ENCODE assay signal across 15 mouse cellular contexts in the genomic region with DNA sequence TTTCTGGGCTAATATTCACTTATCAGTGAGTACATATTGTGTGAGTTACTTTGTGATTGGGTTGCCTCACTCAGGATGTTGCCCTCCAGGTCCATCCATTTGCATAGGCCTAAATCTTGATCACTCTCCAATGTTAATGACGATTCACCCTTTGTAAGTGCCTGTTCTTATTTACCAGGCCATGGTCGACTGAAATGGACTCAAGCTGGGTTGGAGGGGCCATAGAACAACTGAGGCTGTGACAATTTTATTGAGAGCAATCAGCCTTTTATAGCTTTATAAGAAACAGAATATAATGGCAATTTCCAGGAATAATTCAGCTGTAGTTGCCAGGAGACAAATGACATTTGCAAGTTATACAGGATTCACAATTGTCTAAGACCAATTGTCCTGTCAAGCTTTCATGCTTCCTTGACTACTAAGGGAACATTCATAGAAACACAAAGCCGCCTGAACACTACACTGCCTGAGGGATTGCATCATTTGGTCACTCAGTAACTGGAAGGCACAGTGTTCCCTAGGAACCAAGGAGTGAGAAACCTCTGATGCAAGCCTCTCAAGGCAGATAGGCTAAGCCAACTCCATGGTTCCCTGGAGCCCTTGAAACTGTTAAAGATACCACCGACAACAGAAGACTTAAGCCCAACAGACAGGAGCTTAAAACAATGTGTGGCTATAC.
DNase-seq lines count a peak whose midpoint lies in the region; ATAC-seq and TF ChIP-seq lines count a peak whose summit lies in the region.
"Had no signal": no experiment of that assay in that cellular context is flagged by ENCODE, and none has a peak within 500 bp of the region (broad histone marks: within the 10 kb centered on the region; RNA-seq: fewer than 3 reads in every experiment).

No protein-coding gene starts in this region.

- ATAC-seq in hindbrain, embryonic 13.5 days (ENCODE audit: low FRiP score): 0 out of 2 replicates have a peak, but pooled peaks have one; percentile 61
- no peak for ATAC-seq in hindbrain, embryonic 12.5 days (ENCODE audit: low FRiP score)
- ATAC-seq in midbrain, postnatal 0 days (ENCODE audit: low FRiP score): no peak
- no peak for ATAC-seq in midbrain, embryonic 14.5 days (ENCODE audit: low FRiP score, low TSS enrichment)

- H3K9me3 ChIP-seq in hindbrain, embryonic 13.5 days: no peaks in the 10 kb centered on the region
- no peaks in the 10 kb centered on the region for H3K9me3 ChIP-seq in hindbrain, embryonic 12.5 days (replicated peaks)
- H3K9me3 ChIP-seq in midbrain, postnatal 0 days (ENCODE audit: low read length): no peaks in the 10 kb centered on the region
- no peaks in the 10 kb centered on the region for H3K9me3 ChIP-seq in midbrain, embryonic 14.5 days (ENCODE audit: control insufficient read depth, low read length)
- H3K9me3 ChIP-seq: embryonic facial prominence, embryonic 10.5 days; limb, embryonic 15.5 days; stomach, embryonic 15.5 days had no signal

- no peak overlapping the region for H3K27ac ChIP-seq in hindbrain, embryonic 13.5 days
- no peak overlapping the region for H3K27ac ChIP-seq in hindbrain, embryonic 12.5 days
- no peak overlapping the region for H3K27ac ChIP-seq in midbrain, postnatal 0 days (ENCODE audit: low read depth, low read length)
- H3K27ac ChIP-seq in midbrain, embryonic 14.5 days (replicated peaks; ENCODE audit: low read depth, low read length): no peak overlapping the region
- H3K27ac ChIP-seq: embryonic facial prominence, embryonic 10.5 days; limb, embryonic 15.5 days; stomach, embryonic 15.5 days had no signal

- H3K27me3 ChIP-seq in hindbrain, embryonic 13.5 days: no peaks in the 10 kb centered on the region
- H3K27me3 ChIP-seq in hindbrain, embryonic 12.5 days: no peaks in the 10 kb centered on the region
- no peaks in the 10 kb centered on the region for H3K27me3 ChIP-seq in midbrain, postnatal 0 days (ENCODE audit: insufficient read depth, low read length)
- H3K27me3 ChIP-seq in midbrain, embryonic 14.5 days (ENCODE audit: control insufficient read depth, insufficient read depth, low read length): no peaks in the 10 kb centered on the region
- H3K27me3 ChIP-seq: limb, embryonic 15.5 days; stomach, embryonic 15.5 days had no signal

- peak; percentile 2 for DNase-seq in adrenal gland, adult 8-10 months
- no peak for DNase-seq in adrenal gland, adult 18-20 months (ENCODE audit: low spot score in 2 of 2)
- peak; percentile 26 for DNase-seq in midbrain, postnatal 0 days (ENCODE audit: low spot score)
- DNase-seq in midbrain, embryonic 14.5 days: no peak
- peak; percentile 26 for DNase-seq in mesoderm, embryonic 11.5 days (ENCODE audit: low read depth, low spot score)
- no peak for DNase-seq in frontal cortex, adult 2 months (ENCODE audit: extremely low spot score in 1 of 2, low spot score in 1 of 2)
- DNase-seq: cerebellum, adult 9-11 months; gastrocnemius, postnatal 36 days; right cerebral cortex, postnatal 14 days; thymus, adult 2 months had no signal

- H3K4me3 ChIP-seq in hindbrain, embryonic 13.5 days: no peak overlapping the region
- H3K4me3 ChIP-seq in hindbrain, embryonic 12.5 days: no peak overlapping the region
- H3K4me3 ChIP-seq in midbrain, postnatal 0 days (ENCODE audit: low read depth, low read length): no peak overlapping the region
- no peak overlapping the region for H3K4me3 ChIP-seq in midbrain, embryonic 14.5 days (replicated peaks; ENCODE audit: low read depth, low read length)
- H3K4me3 ChIP-seq: embryonic facial prominence, embryonic 10.5 days; limb, embryonic 15.5 days; stomach, embryonic 15.5 days had no signal

- no peak overlapping the region for H3K9ac ChIP-seq in hindbrain, embryonic 13.5 days
- no peak overlapping the region for H3K9ac ChIP-seq in hindbrain, embryonic 12.5 days
- no peak overlapping the region for H3K9ac ChIP-seq in midbrain, postnatal 0 days (replicated peaks; ENCODE audit: low read length, poor library complexity, severe bottlenecking)
- no peak overlapping the region for H3K9ac ChIP-seq in midbrain, embryonic 14.5 days (replicated peaks; ENCODE audit: low read length)
- H3K9ac ChIP-seq: limb, embryonic 15.5 days; stomach, embryonic 15.5 days had no signal

- H3K4me2 ChIP-seq in hindbrain, embryonic 13.5 days: no peak overlapping the region
- no peak overlapping the region for H3K4me2 ChIP-seq in hindbrain, embryonic 12.5 days (replicated peaks)
- H3K4me2 ChIP-seq in midbrain, postnatal 0 days (ENCODE audit: low read depth, low read length, poor library complexity, severe bottlenecking): no peak overlapping the region
- H3K4me2 ChIP-seq in midbrain, embryonic 14.5 days (ENCODE audit: low read length): no peak overlapping the region
- H3K4me2 ChIP-seq: limb, embryonic 15.5 days; stomach, embryonic 15.5 days had no signal

- H3K4me1 ChIP-seq in hindbrain, embryonic 13.5 days (replicated peaks): no peaks in the 10 kb centered on the region
- no peaks in the 10 kb centered on the region for H3K4me1 ChIP-seq in hindbrain, embryonic 12.5 days
- no peaks in the 10 kb centered on the region for H3K4me1 ChIP-seq in midbrain, postnatal 0 days (ENCODE audit: insufficient read depth, low read length)
- H3K4me1 ChIP-seq in midbrain, embryonic 14.5 days (ENCODE audit: control insufficient read depth, insufficient read depth, low read length): no peaks in the 10 kb centered on the region
- H3K4me1 ChIP-seq: embryonic facial prominence, embryonic 10.5 days; limb, embryonic 15.5 days; stomach, embryonic 15.5 days had no signal

- TF ChIP-seq CTCF in midbrain, postnatal 0 days (IDR thresholded peaks at IDR 0.05): no peak

- H3K36me3 ChIP-seq in hindbrain, embryonic 13.5 days: no peaks in the 10 kb centered on the region
- no peaks in the 10 kb centered on the region for H3K36me3 ChIP-seq in hindbrain, embryonic 12.5 days
- no peaks in the 10 kb centered on the region for H3K36me3 ChIP-seq in midbrain, postnatal 0 days (ENCODE audit: insufficient read depth, low read length)
- H3K36me3 ChIP-seq in midbrain, embryonic 14.5 days (ENCODE audit: control insufficient read depth, insufficient read depth, low read length): no peaks in the 10 kb centered on the region
- H3K36me3 ChIP-seq: embryonic facial prominence, embryonic 10.5 days; limb, embryonic 15.5 days; stomach, embryonic 15.5 days had no signal

- WGBS in hindbrain, embryonic 13.5 days: 22% methylated on average over 4 of the region's 4 CpGs
- WGBS in hindbrain, embryonic 12.5 days: 34% methylated on average over 4 of the region's 4 CpGs
- WGBS in midbrain, postnatal 0 days: 45% methylated on average over 4 of the region's 4 CpGs
- WGBS in midbrain, embryonic 14.5 days: 31% methylated on average over 4 of the region's 4 CpGs

Comparison
In these comparisons a context has a peak if more than half of its experiments do, and no peak if none do; other contexts are left out.
1. DNase-seq: peak in adrenal gland, adult 8-10 months (single experiment), midbrain, postnatal 0 days (single experiment) and mesoderm, embryonic 11.5 days (single experiment); none in adrenal gland, adult 18-20 months (0 of 2), midbrain, embryonic 14.5 days (single experiment) and frontal cortex, adult 2 months (0 of 2).